Mouse (Mus musculus) neural tube, embryonic 14.5 days (tissue): ENCODE measurements at regions not wholly inside any gene's neighbourhood (a gene's known extent, or its start where the extent isn't known, plus 50 kb on each side); places are given as distances from the start of the nearest gene placed in this dataset.

Experiments
- ATAC-seq: fragments of 200-750 bp; cut with Nextera tagmentation; 2 replicates; pipeline ENCODE4 v1.8.0; 2017; ENCODE audit warnings: low read depth, mild to moderate bottlenecking, moderate TSS enrichment, moderate library complexity
- H3K27ac ChIP-seq: fragments of 300-500 bp; sonication (generic); 2 replicates; pipeline ENCODE4 v1.5.1; 2014; ENCODE audit warnings: low read depth, mild to moderate bottlenecking, control low read depth, low read length, moderate library complexity, mixed read lengths
- H3K27me3 ChIP-seq: fragments of 300-500 bp; sonication (generic); 2 replicates; pipeline ENCODE4 v1.6.1; 2014; ENCODE audit warnings: low read length; ENCODE audit not compliant: control insufficient read depth, insufficient read depth
- H3K36me3 ChIP-seq: fragments of 300-500 bp; sonication (generic); 2 replicates; pipeline ENCODE4 v1.6.1; 2014; ENCODE audit warnings: low read length, mixed read lengths; ENCODE audit not compliant: control insufficient read depth, insufficient read depth
- H3K4me1 ChIP-seq: fragments of 300-500 bp; sonication (generic); 2 replicates; pipeline ENCODE4 v1.6.1; 2014; ENCODE audit warnings: low read length; ENCODE audit not compliant: control insufficient read depth, insufficient read depth
- H3K4me2 ChIP-seq: fragments of 300-500 bp; sonication (generic); 2 replicates; pipeline ENCODE4 v1.6.1; 2014; ENCODE audit warnings: mild to moderate bottlenecking, low read depth, low read length, control low read depth
- H3K4me3 ChIP-seq: fragments of 300-500 bp; sonication (generic); 2 replicates; pipeline ENCODE4 v1.5.1; 2014; ENCODE audit warnings: low read depth, low read length, control low read depth, mixed read lengths
- H3K9ac ChIP-seq: fragments of 300-500 bp; sonication (generic); replicated peaks from 2 replicates; pipeline ENCODE4 v1.6.1; 2014; ENCODE audit warnings: low read depth, mild to moderate bottlenecking, control low read depth, low read length, mixed read lengths
- H3K9me3 ChIP-seq: fragments of 300-500 bp; sonication (generic); 2 replicates; pipeline ENCODE4 v1.6.1; 2016; ENCODE audit warnings: low read length; ENCODE audit not compliant: control insufficient read depth
- WGBS: fragments of 180-500 bp; shearing (Covaris S2); extraction: QIAGEN DNeasy Blood & Tissue Kit; methylation state at CpG from one replicate; pipeline ENCODE4 v1.1.7; 2014; 5-methylcytosine and 5-hydroxymethylcytosine counted together

- Histone ChIP-seq H3K27me3 (no peaks in the 10 kb centered on the region), H3K4me1 (no peaks in the 10 kb centered on the region), H3K36me3 (no peaks in the 10 kb centered on the region), H3K4me2 (no peak overlapping the region), H3K27ac (no peak overlapping the region), H3K4me3 (no peak overlapping the region), H3K9ac (no peak overlapping the region), H3K9me3 (no peaks in the 10 kb centered on the region)
- ATAC-seq = 0 out of 2 replicates have a peak, but pooled peaks have one; percentile 23
- 66% methylated on average over 15 of the region's 15 CpGs for WGBS
Observed at GRCm38 (mm10) chr9:88068881-88069304, 258.1 kb upstream of the Nt5e start.

GRCm38 (mm10) chr9:88069834-88070233 is 257.2 kb upstream of the Nt5e start:
- Histone ChIP-seq H3K27me3 (no peaks in the 10 kb centered on the region), H3K4me2 (no peak overlapping the region), H3K36me3 (no peaks in the 10 kb centered on the region), H3K4me3 (no peak overlapping the region), H3K4me1 (no peaks in the 10 kb centered on the region), H3K9ac (no peak overlapping the region), H3K9me3 (no peaks in the 10 kb centered on the region), H3K27ac (no peak overlapping the region)
- WGBS = 85% methylated on average over 13 of the region's 13 CpGs
- ATAC-seq = no peak

- 19% methylated on average over 6 of the region's 6 CpGs for WGBS
- H3K4me1 ChIP-seq = no peaks in the 10 kb centered on the region
- no peak overlapping the region for H3K9ac ChIP-seq
- H3K4me2 ChIP-seq = no peak overlapping the region
- no peaks in the 10 kb centered on the region for H3K9me3 ChIP-seq
- H3K36me3 ChIP-seq = no peaks in the 10 kb centered on the region
- ATAC-seq = peak; percentile 49; the same call in 1 of the 2 replicates
- no peaks in the 10 kb centered on the region for H3K27me3 ChIP-seq
- H3K27ac ChIP-seq = no peak overlapping the region
- H3K4me3 ChIP-seq = no peak overlapping the region
Observed at GRCm38 (mm10) chr9:88073165-88073564, 253.8 kb upstream of the Nt5e start.

GRCm38 (mm10) chr9:88073579-88073978 is 253.4 kb upstream of the Nt5e start:
- no peak overlapping the region for H3K4me3 ChIP-seq
- no peaks in the 10 kb centered on the region for H3K27me3 ChIP-seq
- H3K9ac ChIP-seq = no peak overlapping the region
- ATAC-seq = peak; percentile 49; the same call in 1 of the 2 replicates
- no peak overlapping the region for H3K27ac ChIP-seq
- no peak overlapping the region for H3K4me2 ChIP-seq
- WGBS = 63% methylated on average over 7 of the region's 7 CpGs
- no peaks in the 10 kb centered on the region for H3K4me1 ChIP-seq
- no peaks in the 10 kb centered on the region for H3K9me3 ChIP-seq
- H3K36me3 ChIP-seq = no peaks in the 10 kb centered on the region

- ATAC-seq = no peak
- Histone ChIP-seq H3K27ac (no peak overlapping the region), H3K4me1 (no peaks in the 10 kb centered on the region), H3K9ac (no peak overlapping the region), H3K4me2 (no peak overlapping the region), H3K9me3 (no peaks in the 10 kb centered on the region), H3K4me3 (no peak overlapping the region), H3K36me3 (no peaks in the 10 kb centered on the region), H3K27me3 (no peaks in the 10 kb centered on the region)
- WGBS = 39% methylated on average over 5 of the region's 5 CpGs
Observed at GRCm38 (mm10) chr9:88082931-88083479, 244.0 kb upstream of the Nt5e start.

GRCm38 (mm10) chr9:88085181-88085816 is 241.7 kb upstream of the Nt5e start:
- Histone ChIP-seq H3K9me3 (no peaks in the 10 kb centered on the region), H3K4me2 (no peak overlapping the region), H3K27ac (no peak overlapping the region), H3K36me3 (no peaks in the 10 kb centered on the region), H3K9ac (no peak overlapping the region), H3K4me1 (no peaks in the 10 kb centered on the region), H3K27me3 (no peaks in the 10 kb centered on the region), H3K4me3 (no peak overlapping the region)
- no peak for ATAC-seq
- 93% methylated on average over 11 of the region's 11 CpGs for WGBS

- H3K27me3 ChIP-seq = no peaks in the 10 kb centered on the region
- no peaks in the 10 kb centered on the region for H3K4me1 ChIP-seq
- no peak for ATAC-seq
- 74% methylated on average over 3 of the region's 3 CpGs for WGBS
- H3K27ac ChIP-seq = no peak overlapping the region
- no peak overlapping the region for H3K4me3 ChIP-seq
- no peak overlapping the region for H3K9ac ChIP-seq
- no peak overlapping the region for H3K4me2 ChIP-seq
- no peaks in the 10 kb centered on the region for H3K9me3 ChIP-seq
- H3K36me3 ChIP-seq = no peaks in the 10 kb centered on the region
Observed at GRCm38 (mm10) chr9:88085866-88086265, 241.1 kb upstream of the Nt5e start.

GRCm38 (mm10) chr9:88091781-88092527 is 235.0 kb upstream of the Nt5e start:
- Histone ChIP-seq H3K36me3 (no peaks in the 10 kb centered on the region), H3K4me1 (no peaks in the 10 kb centered on the region), H3K4me2 (no peak overlapping the region), H3K4me3 (no peak overlapping the region), H3K9ac (no peak overlapping the region), H3K27ac (no peak overlapping the region), H3K9me3 (no peaks in the 10 kb centered on the region), H3K27me3 (no peaks in the 10 kb centered on the region)
- WGBS = 67% methylated on average over 8 of the region's 8 CpGs
- ATAC-seq = no peak

- no peak overlapping the region for H3K4me3 ChIP-seq
- H3K9me3 ChIP-seq = no peaks in the 10 kb centered on the region
- H3K27me3 ChIP-seq = no peaks in the 10 kb centered on the region
- no peak overlapping the region for H3K4me2 ChIP-seq
- H3K4me1 ChIP-seq = no peaks in the 10 kb centered on the region
- WGBS = 85% methylated on average over 4 of the region's 4 CpGs
- ATAC-seq = no peak
- no peak overlapping the region for H3K27ac ChIP-seq
- H3K36me3 ChIP-seq = no peaks in the 10 kb centered on the region
- no peak overlapping the region for H3K9ac ChIP-seq
Observed at GRCm38 (mm10) chr9:88092561-88092960, 234.4 kb upstream of the Nt5e start.
